Mouse (Mus musculus) G1E (cell line): ENCODE results near the gene Gm16430. TPM values are rescaled to one million over a fixed set of nuclear protein-coding genes. Genes with fewer than 3 reads are reported as not detected.
"Not testable (repeated sequence)": the region's sequence is repeated elsewhere in the genome, so short reads cannot be mapped to it uniquely, and the experiment has no call there.

Source experiments
- ATAC-seq: 2 replicates; pipeline ENCODE4 v1.8.0; 2016; ENCODE audit warnings: mild to moderate bottlenecking; ENCODE audit not compliant: insufficient number of reproducible peaks, poor library complexity, low FRiP score, severe bottlenecking; ENCODE audit errors: extremely low read depth
- DNase-seq: peaks from one replicate; pipeline ENCODE4 v3.0.0; 2012; ENCODE audit warnings: low spot score
- H3K27me3 ChIP-seq: 2 replicates; pipeline ENCODE4 v1.6.1; 2012; ENCODE audit warnings: mild to moderate bottlenecking, low read length, inconsistent platforms; ENCODE audit not compliant: insufficient read depth
- H3K36me3 ChIP-seq: replicated peaks from 2 replicates; pipeline ENCODE3; 2012; ENCODE audit warnings: mild to moderate bottlenecking, inconsistent platforms
- H3K4me1 ChIP-seq: 2 replicates; pipeline ENCODE4 v1.6.1; 2012; ENCODE audit warnings: low read depth, low read length, inconsistent platforms, mixed read lengths; ENCODE audit not compliant: insufficient read depth
- H3K4me3 ChIP-seq: 2 replicates; pipeline ENCODE4 v1.5.1; 2012; ENCODE audit warnings: low read depth, mild to moderate bottlenecking, inconsistent platforms, low read length, moderate library complexity, mixed read lengths
- H3K9me3 ChIP-seq: replicated peaks from 2 replicates; pipeline ENCODE4 v1.6.1; 2012; ENCODE audit warnings: inconsistent platforms
- polyA plus RNA-seq: library from polyadenylated mRNA; stranded (reverse); fragments of >175 nt; gene quantifications from 2 replicates; pipeline ENCODE4 v1.2.3, GENCODE M21; 2012
- total RNA-seq, 2 experiments: library from RNA; stranded (forward) in 1 of 2; stranded (reverse) in 1 of 2; fragments of 200-1000 nt in 1 of 2; fragments of >200 nt in 1 of 2; fragmentation: Nextera tagmentation in 1 of 2; gene quantifications; 2 replicates each; pipeline ENCODE4 v1.2.3; 2014 to 2017

The Gm16430 gene
- total RNA-seq (2014; fragmentation: Nextera tagmentation) (not detected in 2 replicates), total RNA-seq (2017) (not detected in 2 replicates), polyA plus RNA-seq (not detected in 2 replicates)

DNA sequence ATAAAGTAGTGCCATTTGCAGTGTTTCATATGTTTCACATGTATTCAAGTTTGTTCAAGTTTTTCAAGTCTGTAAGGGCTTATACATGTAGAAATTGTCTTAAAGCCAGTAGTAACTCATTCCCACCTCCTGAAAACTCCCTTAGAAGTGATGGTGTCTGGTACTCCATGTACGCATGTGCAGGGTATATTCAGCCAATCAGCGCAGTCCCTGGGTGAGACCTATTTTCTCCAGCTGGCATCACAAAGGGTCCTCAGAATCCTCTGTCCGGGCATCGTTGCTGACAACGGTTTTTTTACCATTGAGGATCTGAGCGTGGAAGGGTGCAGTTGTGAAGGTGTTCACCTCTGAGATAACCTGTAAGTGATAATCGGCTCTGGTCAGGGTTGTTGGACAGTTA is at the start of gene Gm16430:
Gene Gm16430, plus strand, starts transcription at position 301 of the 400 bp plus-strand sequence.
- H3K9me3 ChIP-seq: not testable (repeated sequence)

More for the DNA sequence above, at the start of gene Gm16430:
- H3K36me3 ChIP-seq, DNase-seq, ATAC-seq, H3K27me3 ChIP-seq, H3K4me3 ChIP-seq, H3K4me1 ChIP-seq: not testable (repeated sequence)

Other genes with a start within 250 kb of the Gm16430 start
- not detected in 2 replicates for gene Gm16405, start 91.0 kb upstream of the Gm16430 start, total RNA-seq (2014; fragmentation: Nextera tagmentation)
- not detected in 2 replicates for gene Gm16405, start 91.0 kb upstream of the Gm16430 start, total RNA-seq (2017)
- not detected in 2 replicates for gene Gm16405, start 91.0 kb upstream of the Gm16430 start, polyA plus RNA-seq